Mouse (Mus musculus) liver, adult 2 months (tissue): ENCODE measurements around the gene Tbx21.

ENCODE experiments used
- CTCF ChIP-seq: fragments of 200-500 bp; IDR thresholded peaks from 2 replicates; pipeline ENCODE4 v1.5.1; 2011; ENCODE audit warnings: low read depth, low read length, control low read depth
- POLR2A ChIP-seq: fragments of 200-500 bp; IDR thresholded peaks from 2 replicates; pipeline ENCODE4 v1.6.1; 2011; ENCODE audit warnings: low read length, control low read depth; ENCODE audit not compliant: insufficient read depth; ENCODE audit errors: extremely low read depth

DNA sequence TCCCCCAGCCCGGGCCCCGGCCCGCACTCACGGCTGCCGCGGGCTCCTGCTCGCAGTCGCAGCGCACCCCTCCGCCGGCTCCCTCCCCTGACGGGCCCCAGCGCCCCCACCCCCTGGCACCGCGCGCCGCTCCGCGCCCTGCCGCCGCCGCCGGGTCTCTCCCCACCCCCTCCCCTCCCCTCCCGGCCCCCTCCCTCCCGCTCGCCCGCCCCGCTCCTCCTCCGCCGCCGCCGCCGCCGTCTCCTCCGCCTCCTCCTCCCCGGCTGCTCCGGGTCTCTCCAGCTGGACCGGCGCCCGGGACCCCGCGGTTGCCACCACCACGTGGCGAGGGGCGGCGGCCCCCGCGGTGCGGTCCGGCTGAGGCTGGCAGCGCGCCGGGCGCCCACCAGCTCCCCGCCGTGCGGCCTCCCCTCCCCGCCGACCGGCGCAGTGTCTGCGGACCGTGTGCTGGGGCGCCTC, 36.2 kb upstream of the Tbx21 start, which contains the start of gene Tbkbp1:
- no peak for TF ChIP-seq CTCF
- TF ChIP-seq POLR2A: no peak
